Mouse (Mus musculus): ENCODE measurements around the gene Tspear. TPM values are rescaled to one million over a fixed set of nuclear protein-coding genes. Genes with fewer than 3 reads are reported as not detected.

Tspear gene
- total and polyA plus RNA-seq, 3 experiments = not detected

- Histone ChIP-seq H3K4me3 (ENCODE audit: low read depth, low read length) (no peak within 1 kb of the TSS), H3K9me3 (replicated peaks) (no peaks in the 10 kb centered on the region), H3K4me1 (ENCODE audit: insufficient read depth, low read depth, low read length) (no peaks in the 10 kb centered on the region), H3K27me3 (ENCODE audit: insufficient read depth, low read length) (no peaks in the 10 kb centered on the region), H3K36me3 (replicated peaks) (no peaks in the 10 kb centered on the region)
- DNase-seq (ENCODE audit: low spot score) = no peak
- TF ChIP-seq GATA1 (IDR thresholded peaks at IDR 0.05; ENCODE audit: borderline replicate concordance, low read length) (no peak), GATA2 (IDR thresholded peaks at IDR 0.05; ENCODE audit: borderline replicate concordance, low read depth, low read length) (no peak), POLR2AphosphoS5 (IDR thresholded peaks at IDR 0.05; ENCODE audit: insufficient replicate concordance, low read depth, low read length) (no peak), TAL1 (conservative IDR thresholded peaks at IDR 0.05; ENCODE audit: low read depth, low read length) (no peak), CTCF (IDR thresholded peaks at IDR 0.05; ENCODE audit: low read depth, low read length) (no peak)
- ATAC-seq (ENCODE audit: extremely low read depth, insufficient number of reproducible peaks, low FRiP score, poor library complexity, severe bottlenecking) = no peak
Measured at GRCm38 (mm10) chr10:77835647-77836046, 149.3 kb downstream of the Tspear start, which contains the start of gene Krtap10-10. Gene Krtap10-10, plus strand, starts transcription at chr10:77835947.

- DNase-seq (ENCODE audit: low spot score) = no peak
- Histone ChIP-seq H3K9me3 (replicated peaks) (no peaks in the 10 kb centered on the region), H3K36me3 (replicated peaks) (no peaks in the 10 kb centered on the region), H3K4me3 (ENCODE audit: low read depth, low read length) (no peak overlapping the region), H3K4me1 (ENCODE audit: insufficient read depth, low read depth, low read length) (no peaks in the 10 kb centered on the region), H3K27me3 (ENCODE audit: insufficient read depth, low read length) (no peaks in the 10 kb centered on the region)
- ATAC-seq (ENCODE audit: extremely low read depth, insufficient number of reproducible peaks, low FRiP score, poor library complexity, severe bottlenecking) = no peak
- TF ChIP-seq POLR2AphosphoS5 (IDR thresholded peaks at IDR 0.05; ENCODE audit: insufficient replicate concordance, low read depth, low read length) = no peak
- no peak for TF ChIP-seq GATA1 (IDR thresholded peaks at IDR 0.05; ENCODE audit: borderline replicate concordance, low read length)
- TF ChIP-seq GATA2 (IDR thresholded peaks at IDR 0.05; ENCODE audit: borderline replicate concordance, low read depth, low read length) = no peak
- TF ChIP-seq CTCF (IDR thresholded peaks at IDR 0.05; ENCODE audit: low read depth, low read length) = no peak
- TF ChIP-seq TAL1 (conservative IDR thresholded peaks at IDR 0.05; ENCODE audit: low read depth, low read length) = no peak
Measured at GRCm38 (mm10) chr10:77839006-77839405, 152.6 kb downstream of the Tspear start.

- Histone ChIP-seq H3K36me3 (replicated peaks) (no peaks in the 10 kb centered on the region), H3K4me3 (ENCODE audit: low read depth, low read length) (no peak within 1 kb of the TSS), H3K27me3 (ENCODE audit: insufficient read depth, low read length) (peaks cover 2% of the 10 kb centered on the region; the same call in 1 of the 2 replicates), H3K4me1 (ENCODE audit: insufficient read depth, low read depth, low read length) (no peaks in the 10 kb centered on the region), H3K9me3 (replicated peaks) (no peaks in the 10 kb centered on the region)
- no peak for DNase-seq (ENCODE audit: low spot score)
- ATAC-seq (ENCODE audit: extremely low read depth, insufficient number of reproducible peaks, low FRiP score, poor library complexity, severe bottlenecking) = no peak
- TF ChIP-seq GATA1 (IDR thresholded peaks at IDR 0.05; ENCODE audit: borderline replicate concordance, low read length) (no peak), CTCF (IDR thresholded peaks at IDR 0.05; ENCODE audit: low read depth, low read length) (no peak), GATA2 (IDR thresholded peaks at IDR 0.05; ENCODE audit: borderline replicate concordance, low read depth, low read length) (no peak), TAL1 (conservative IDR thresholded peaks at IDR 0.05; ENCODE audit: low read depth, low read length) (no peak), POLR2AphosphoS5 (IDR thresholded peaks at IDR 0.05; ENCODE audit: insufficient replicate concordance, low read depth, low read length) (no peak)
Measured at GRCm38 (mm10) chr10:77846503-77846902, 160.1 kb downstream of the Tspear start, which contains the start of gene Gm36176. Gene Gm36176, plus strand, starts transcription at chr10:77846803.

GRCm38 (mm10) chr10:77846961-77847360 lies 160.6 kb downstream of the Tspear start:
- Histone ChIP-seq H3K36me3 (replicated peaks) (no peaks in the 10 kb centered on the region), H3K4me1 (ENCODE audit: insufficient read depth, low read depth, low read length) (no peaks in the 10 kb centered on the region), H3K9me3 (replicated peaks) (no peaks in the 10 kb centered on the region), H3K27me3 (ENCODE audit: insufficient read depth, low read length) (peaks cover 2% of the 10 kb centered on the region; the same call in 1 of the 2 replicates), H3K4me3 (ENCODE audit: low read depth, low read length) (no peak overlapping the region)
- TF ChIP-seq TAL1 (conservative IDR thresholded peaks at IDR 0.05; ENCODE audit: low read depth, low read length) = no peak
- TF ChIP-seq CTCF (IDR thresholded peaks at IDR 0.05; ENCODE audit: low read depth, low read length) = no peak
- TF ChIP-seq GATA2 (IDR thresholded peaks at IDR 0.05; ENCODE audit: borderline replicate concordance, low read depth, low read length) = no peak
- TF ChIP-seq GATA1 (IDR thresholded peaks at IDR 0.05; ENCODE audit: borderline replicate concordance, low read length) = no peak
- TF ChIP-seq POLR2AphosphoS5 (IDR thresholded peaks at IDR 0.05; ENCODE audit: insufficient replicate concordance, low read depth, low read length) = no peak
- DNase-seq (ENCODE audit: low spot score) (no peak), ATAC-seq (ENCODE audit: extremely low read depth, insufficient number of reproducible peaks, low FRiP score, poor library complexity, severe bottlenecking) (no peak)

- DNase-seq (ENCODE audit: low spot score) = no peak
- Histone ChIP-seq H3K4me1 (ENCODE audit: insufficient read depth, low read depth, low read length) (no peaks in the 10 kb centered on the region), H3K27me3 (ENCODE audit: insufficient read depth, low read length) (peaks cover 2% of the 10 kb centered on the region; the same call in 1 of the 2 replicates), H3K9me3 (replicated peaks) (no peaks in the 10 kb centered on the region), H3K36me3 (replicated peaks) (no peaks in the 10 kb centered on the region), H3K4me3 (ENCODE audit: low read depth, low read length) (no peak overlapping the region)
- no peak for TF ChIP-seq POLR2AphosphoS5 (IDR thresholded peaks at IDR 0.05; ENCODE audit: insufficient replicate concordance, low read depth, low read length)
- no peak for TF ChIP-seq CTCF (IDR thresholded peaks at IDR 0.05; ENCODE audit: low read depth, low read length)
- TF ChIP-seq GATA2 (IDR thresholded peaks at IDR 0.05; ENCODE audit: borderline replicate concordance, low read depth, low read length) = no peak
- TF ChIP-seq TAL1 (conservative IDR thresholded peaks at IDR 0.05; ENCODE audit: low read depth, low read length) = no peak
- no peak for TF ChIP-seq GATA1 (IDR thresholded peaks at IDR 0.05; ENCODE audit: borderline replicate concordance, low read length)
- ATAC-seq (ENCODE audit: extremely low read depth, insufficient number of reproducible peaks, low FRiP score, poor library complexity, severe bottlenecking) = no peak
Measured at GRCm38 (mm10) chr10:77847538-77847937, 161.2 kb downstream of the Tspear start.

GRCm38 (mm10) chr10:77852559-77852958 lies 166.2 kb downstream of the Tspear start, which contains the start of gene Gm10318:
Gene Gm10318, plus strand, starts transcription at chr10:77852859.
- Histone ChIP-seq H3K4me1 (ENCODE audit: insufficient read depth, low read depth, low read length) (no peaks in the 10 kb centered on the region), H3K27me3 (ENCODE audit: insufficient read depth, low read length) (no peaks in the 10 kb centered on the region; the same call in none of the 2 replicates), H3K9me3 (replicated peaks) (no peaks in the 10 kb centered on the region), H3K36me3 (replicated peaks) (no peaks in the 10 kb centered on the region), H3K4me3 (ENCODE audit: low read depth, low read length) (no peak within 1 kb of the TSS)
- TF ChIP-seq TAL1 (conservative IDR thresholded peaks at IDR 0.05; ENCODE audit: low read depth, low read length) = no peak
- TF ChIP-seq CTCF (IDR thresholded peaks at IDR 0.05; ENCODE audit: low read depth, low read length) = no peak
- TF ChIP-seq GATA1 (IDR thresholded peaks at IDR 0.05; ENCODE audit: borderline replicate concordance, low read length) = no peak
- no peak for ATAC-seq (ENCODE audit: extremely low read depth, insufficient number of reproducible peaks, low FRiP score, poor library complexity, severe bottlenecking)
- DNase-seq (ENCODE audit: low spot score) = no peak
